Mouse (Mus musculus) heart, postnatal 0 days (tissue): ENCODE measurements around the gene Prss29.

Experiments
- CTCF ChIP-seq: IDR thresholded peaks from 2 replicates; pipeline ENCODE4 v1.5.1; 2016; ENCODE audit warnings: antibody characterized with exemption, control low read depth, low read depth
- EP300 ChIP-seq: IDR thresholded peaks from 2 replicates; pipeline ENCODE4 v1.6.1; 2016; ENCODE audit warnings: antibody characterized with exemption, low read depth

DNA sequence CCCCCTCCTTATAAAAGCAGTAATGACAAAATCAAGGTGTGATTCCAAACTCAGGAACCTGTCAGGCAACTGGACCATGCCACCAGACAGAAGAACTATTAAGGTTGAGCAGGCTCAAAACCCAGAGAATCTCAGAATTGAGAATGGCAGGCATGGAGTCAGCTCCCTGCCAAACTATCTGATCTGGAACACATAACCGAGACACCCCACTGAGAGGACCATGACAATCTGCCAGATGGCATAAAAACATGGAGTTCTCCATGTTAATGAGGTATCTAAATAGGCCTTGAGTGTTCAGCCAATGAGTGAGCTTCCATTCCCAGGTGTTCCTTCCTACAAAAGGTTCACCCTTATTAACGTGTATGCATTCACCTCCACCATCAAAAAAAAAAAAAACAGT lies 42.8 kb downstream of the Prss29 start:
- TF ChIP-seq CTCF (no peak), EP300 (no peak)
